Mouse (Mus musculus) limb, embryonic 13.5 days (tissue): Measurements from ENCODE around the gene Ppp4r3b. TPM values are rescaled to one million over a fixed set of nuclear protein-coding genes. Genes with fewer than 3 reads are reported as not detected.

Source experiments
- ATAC-seq: fragments of 200-750 bp; cut with Nextera tagmentation; 2 replicates; pipeline ENCODE4 v1.8.0; 2017; ENCODE audit warnings: low read depth, moderate number of reproducible peaks, moderate TSS enrichment; ENCODE audit not compliant: low FRiP score
- H3K27ac ChIP-seq: fragments of 300-500 bp; sonication (generic); 2 replicates; pipeline ENCODE4 v1.5.1; 2015; ENCODE audit warnings: inconsistent platforms, mild to moderate bottlenecking, moderate library complexity
- H3K27me3 ChIP-seq: fragments of 300-500 bp; sonication (generic); 2 replicates; pipeline ENCODE4 v1.6.1; 2015; ENCODE audit warnings: mild to moderate bottlenecking, inconsistent platforms
- H3K36me3 ChIP-seq: fragments of 300-500 bp; sonication (generic); 2 replicates; pipeline ENCODE4 v1.6.1; 2015; ENCODE audit warnings: inconsistent platforms, mild to moderate bottlenecking, moderate library complexity
- H3K4me1 ChIP-seq: fragments of 300-500 bp; sonication (generic); 2 replicates; pipeline ENCODE4 v1.6.1; 2015; ENCODE audit warnings: inconsistent platforms
- H3K4me2 ChIP-seq: fragments of 300-500 bp; sonication (generic); replicated peaks from 2 replicates; pipeline ENCODE4 v1.6.1; 2015; ENCODE audit warnings: inconsistent platforms, mild to moderate bottlenecking, moderate library complexity
- H3K4me3 ChIP-seq: fragments of 300-500 bp; sonication (generic); 2 replicates; pipeline ENCODE4 v1.5.1; 2015; ENCODE audit warnings: moderate library complexity, mild to moderate bottlenecking, inconsistent platforms
- H3K9ac ChIP-seq: fragments of 300-500 bp; sonication (generic); 2 replicates; pipeline ENCODE4 v1.6.1; 2015; ENCODE audit warnings: mild to moderate bottlenecking, inconsistent platforms
- H3K9me3 ChIP-seq: fragments of 300-500 bp; sonication (generic); 2 replicates; pipeline ENCODE4 v1.6.1; 2016; ENCODE audit warnings: inconsistent platforms
- WGBS: fragments of 180-500 bp; shearing (Covaris S2); methylation state at CpG from one replicate; pipeline ENCODE4 v1.1.7; 2015; 5-methylcytosine and 5-hydroxymethylcytosine counted together
- polyA plus RNA-seq: library from polyadenylated mRNA; unstranded; fragments of >200 nt; fragmentation: Nextera tagmentation; extraction: Ambion mirVana; gene quantifications from 2 replicates; pipeline ENCODE4 v1.2.1, GENCODE M21; 2015

The Ppp4r3b gene
- polyA plus RNA-seq = 101 and 104 TPM in 2 replicates

DNA sequence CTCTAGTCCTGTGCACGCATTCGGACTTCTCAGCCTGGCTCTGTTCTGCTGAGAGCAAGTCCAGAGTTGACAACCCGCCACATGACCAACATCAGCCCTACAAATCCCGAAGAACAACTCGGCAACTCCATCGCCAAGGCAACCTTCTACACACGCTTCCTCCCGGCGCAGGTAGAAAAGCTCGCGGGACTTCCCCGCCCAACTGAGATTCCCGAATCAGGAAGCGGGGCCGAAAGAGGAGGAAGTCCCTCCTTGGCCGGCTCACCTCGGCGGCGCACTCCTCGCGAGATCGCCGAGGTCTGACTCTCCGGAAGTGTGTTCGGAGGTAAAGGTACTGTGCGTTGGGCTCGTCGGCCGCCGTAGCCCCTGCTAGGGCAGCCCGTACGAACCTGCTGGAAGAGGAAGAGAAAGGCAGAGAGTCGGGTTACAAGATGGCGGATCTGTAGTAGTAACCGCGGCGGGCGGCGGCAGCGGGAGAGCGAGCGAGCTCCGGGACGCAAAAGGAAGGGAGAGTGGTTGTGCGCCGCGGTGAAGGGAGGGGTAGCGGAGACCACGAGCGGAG, at the start of gene Ppp4r3b:
Gene Ppp4r3b (plus strand): TSS at position 328 of the 562 bp plus-strand sequence.
- H3K9me3 ChIP-seq = no peaks in the 10 kb centered on the region
- H3K27ac ChIP-seq = peak within 1 kb of the TSS; percentile 97
- H3K9ac ChIP-seq = peak within 1 kb of the TSS; percentile 99
- peaks cover 12% of the 10 kb centered on the region for H3K4me1 ChIP-seq
- H3K4me3 ChIP-seq = peak within 1 kb of the TSS; percentile 96
- no peaks in the 10 kb centered on the region for H3K36me3 ChIP-seq
- peak within 1 kb of the TSS; percentile 92 for H3K4me2 ChIP-seq
- WGBS = under 1% methylated on average over 50 of the region's 50 CpGs
- H3K27me3 ChIP-seq = no peaks in the 10 kb centered on the region
- ATAC-seq = peak; percentile 96

DNA sequence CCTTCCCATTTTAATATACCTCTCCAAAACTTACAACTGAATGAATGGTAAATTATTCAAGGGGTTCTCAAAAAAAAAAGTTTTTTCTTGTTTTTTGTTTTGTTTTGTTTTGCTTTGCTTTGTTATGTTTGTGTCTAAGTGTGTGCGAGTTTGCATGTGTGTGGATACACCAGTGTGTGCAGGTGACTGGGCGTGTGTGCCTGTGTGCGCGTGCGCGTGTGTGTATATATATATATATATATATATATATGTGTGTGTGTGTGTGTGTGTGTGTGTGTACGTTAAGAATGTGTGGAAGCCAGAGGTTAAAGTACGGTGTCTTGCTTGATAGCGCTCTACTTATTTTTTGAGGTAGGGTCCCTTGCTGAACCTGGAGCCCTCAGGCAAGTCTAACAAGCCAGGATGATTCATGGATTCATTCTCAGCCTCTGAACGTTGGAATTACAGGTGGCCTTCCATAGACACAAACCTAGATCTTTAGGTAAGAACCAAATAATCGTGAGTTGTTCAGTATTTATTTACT, 42.8 kb upstream of the Ppp4r3b start:
- ATAC-seq = peak; percentile 57
- no peak overlapping the region for H3K27ac ChIP-seq

DNA sequence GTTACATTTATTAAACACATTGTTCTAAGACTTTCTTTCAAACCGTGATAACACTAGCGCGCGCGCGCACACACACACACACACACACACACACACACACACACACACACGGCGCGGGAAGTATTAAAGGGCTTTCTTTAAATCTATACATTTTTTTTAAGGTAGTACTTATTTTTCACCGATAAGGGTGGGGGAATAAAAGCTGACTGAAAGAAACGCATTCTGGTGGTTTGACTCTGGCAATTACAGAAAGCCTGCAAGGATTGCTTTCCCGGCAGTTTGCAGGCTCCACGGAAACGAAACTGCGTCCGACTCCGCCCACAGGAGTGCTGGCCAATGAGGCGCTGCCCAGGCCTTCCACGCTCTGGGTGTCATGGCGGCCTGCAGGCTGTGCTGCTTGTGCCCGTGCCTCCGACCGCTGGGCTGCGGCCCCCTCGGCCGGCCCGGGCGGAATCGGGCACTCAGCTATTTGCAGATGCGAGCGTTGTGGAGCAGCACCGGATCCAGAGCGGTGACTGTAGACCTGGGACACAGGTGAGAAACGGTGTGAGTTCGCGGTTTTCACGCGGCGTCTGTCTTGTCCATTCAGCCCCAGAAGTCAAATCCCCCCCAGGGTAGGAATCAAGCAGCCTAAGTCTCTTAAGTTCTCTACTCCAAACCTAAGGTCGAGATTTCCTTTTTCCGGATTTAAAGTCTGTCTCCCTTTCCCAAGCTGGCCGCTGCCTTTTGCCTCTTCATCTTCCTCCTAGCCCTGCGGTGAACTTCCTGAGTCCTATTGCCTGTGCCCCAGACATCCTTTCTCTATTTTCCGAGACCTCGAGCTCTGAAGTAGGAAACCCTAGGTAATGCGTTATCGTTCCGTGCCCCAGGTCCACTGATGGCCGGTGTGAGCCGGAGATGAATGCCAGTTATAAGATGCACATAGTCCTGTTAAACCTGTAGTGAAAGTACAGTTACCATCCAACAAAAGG, 42.0 kb upstream of the Ppp4r3b start, which contains the start of gene Pnpt1:
Gene Pnpt1 (plus strand): TSS at position 360 of the 971 bp plus-strand sequence.
- Histone ChIP-seq H3K4me1 (0 out of 2 replicates have a peak, but pooled peaks cover 3% of the 10 kb centered on the region), H3K4me3 (peak within 1 kb of the TSS; percentile 70), H3K36me3 (peaks cover 17% of the 10 kb centered on the region), H3K4me2 (peak within 1 kb of the TSS; percentile 63), H3K9ac (peak within 1 kb of the TSS; percentile 77), H3K27ac (peak within 1 kb of the TSS; percentile 4; the same call in 1 of the 2 replicates), H3K9me3 (no peaks in the 10 kb centered on the region), H3K27me3 (no peaks in the 10 kb centered on the region)
- peak; percentile 100 for ATAC-seq
- WGBS = 4% methylated on average over 50 of the region's 50 CpGs

More for the DNA sequence above, 42.8 kb upstream of the Ppp4r3b start:
- Histone ChIP-seq H3K4me2 (peak overlapping the region; percentile 63), H3K36me3 (peaks cover 14% of the 10 kb centered on the region), H3K9me3 (no peaks in the 10 kb centered on the region), H3K4me3 (peak overlapping the region; percentile 70), H3K9ac (peak overlapping the region; percentile 77), H3K27me3 (no peaks in the 10 kb centered on the region), H3K4me1 (0 out of 2 replicates have a peak, but pooled peaks cover 3% of the 10 kb centered on the region)
- WGBS = 66% methylated on average over 11 of the region's 11 CpGs

DNA sequence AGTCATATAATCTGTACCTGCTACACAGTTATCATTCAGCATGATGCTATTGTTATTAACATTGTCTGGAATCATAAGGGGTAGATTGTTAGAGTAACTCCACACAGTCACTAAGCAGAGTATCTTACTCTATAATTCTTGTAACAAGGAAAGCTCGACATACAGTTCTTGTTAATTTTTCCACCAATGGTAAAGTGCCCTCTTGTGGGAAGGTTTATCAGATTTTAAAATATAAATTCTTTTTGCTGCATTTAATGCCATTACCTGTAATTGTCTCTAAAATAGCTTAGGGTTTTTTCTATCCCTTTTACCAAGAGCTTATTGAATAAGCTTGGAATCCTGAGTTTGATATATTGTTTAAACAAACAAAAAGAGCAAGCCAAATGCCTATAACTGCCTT, 32.0 kb upstream of the Ppp4r3b start:
- whole genome bisulfite sequencing = 43% methylated on average over 1 of the region's 1 CpGs
- peaks cover 46% of the 10 kb centered on the region for H3K36me3 ChIP-seq
- ATAC-seq = no peak
- H3K4me1 ChIP-seq = no peaks in the 10 kb centered on the region
- no peaks in the 10 kb centered on the region for H3K9me3 ChIP-seq
- H3K27me3 ChIP-seq = no peaks in the 10 kb centered on the region
- H3K4me2 ChIP-seq = no peak overlapping the region
- H3K27ac ChIP-seq = no peak overlapping the region
- H3K4me3 ChIP-seq = no peak overlapping the region
- H3K9ac ChIP-seq = no peak overlapping the region

DNA sequence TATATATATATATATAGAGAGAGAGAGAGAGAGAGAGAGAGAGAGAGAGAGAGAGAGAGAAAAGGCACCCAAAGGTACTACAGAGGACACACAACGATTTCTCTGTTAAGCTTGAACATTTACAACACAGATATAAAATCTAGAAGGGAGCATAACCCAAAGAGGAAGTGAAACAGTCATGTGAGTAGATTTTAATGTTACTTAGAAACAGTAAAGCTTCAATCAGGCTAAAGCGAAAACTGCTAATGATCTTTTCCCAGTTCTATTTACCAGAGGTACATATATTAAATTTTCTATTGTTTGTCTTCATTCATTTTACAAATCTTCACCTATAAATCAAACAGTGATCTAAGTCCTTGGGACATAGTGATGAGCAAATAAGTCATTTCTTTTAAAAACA, 23.8 kb upstream of the Ppp4r3b start:
- Histone ChIP-seq H3K4me2 (no peak overlapping the region), H3K27me3 (no peaks in the 10 kb centered on the region), H3K27ac (no peak overlapping the region), H3K36me3 (peaks cover 60% of the 10 kb centered on the region), H3K9me3 (no peaks in the 10 kb centered on the region), H3K9ac (no peak overlapping the region), H3K4me3 (no peak overlapping the region), H3K4me1 (no peaks in the 10 kb centered on the region)
- WGBS = 92% methylated on average over 2 of the region's 2 CpGs
- no peak for ATAC-seq

DNA sequence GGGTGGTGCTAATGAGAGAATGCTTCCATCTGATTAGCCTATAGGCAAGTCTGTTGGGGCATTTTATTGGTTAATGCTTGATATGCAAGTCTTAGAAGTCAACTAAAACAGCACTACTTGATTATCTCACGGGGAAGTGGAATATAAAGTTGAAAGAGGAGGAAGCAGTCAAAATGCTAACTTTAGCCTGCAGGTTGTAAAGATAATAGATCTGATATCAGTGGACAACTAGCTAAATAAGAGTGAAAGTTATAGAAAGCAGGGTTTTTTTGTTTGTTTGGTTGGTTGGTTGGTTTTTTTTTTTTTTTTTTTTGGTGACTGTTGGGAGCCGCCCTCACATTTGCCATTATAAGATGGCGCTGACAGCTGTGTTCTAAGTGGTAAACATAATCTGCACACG, 9.1 kb upstream of the Ppp4r3b start:
- Histone ChIP-seq H3K27ac (no peak overlapping the region), H3K9ac (no peak overlapping the region), H3K9me3 (no peaks in the 10 kb centered on the region), H3K4me2 (no peak overlapping the region), H3K4me1 (no peaks in the 10 kb centered on the region), H3K36me3 (peaks cover 26% of the 10 kb centered on the region), H3K4me3 (no peak overlapping the region), H3K27me3 (no peaks in the 10 kb centered on the region)
- 83% methylated on average over 4 of the region's 4 CpGs for WGBS
- ATAC-seq = no peak

DNA sequence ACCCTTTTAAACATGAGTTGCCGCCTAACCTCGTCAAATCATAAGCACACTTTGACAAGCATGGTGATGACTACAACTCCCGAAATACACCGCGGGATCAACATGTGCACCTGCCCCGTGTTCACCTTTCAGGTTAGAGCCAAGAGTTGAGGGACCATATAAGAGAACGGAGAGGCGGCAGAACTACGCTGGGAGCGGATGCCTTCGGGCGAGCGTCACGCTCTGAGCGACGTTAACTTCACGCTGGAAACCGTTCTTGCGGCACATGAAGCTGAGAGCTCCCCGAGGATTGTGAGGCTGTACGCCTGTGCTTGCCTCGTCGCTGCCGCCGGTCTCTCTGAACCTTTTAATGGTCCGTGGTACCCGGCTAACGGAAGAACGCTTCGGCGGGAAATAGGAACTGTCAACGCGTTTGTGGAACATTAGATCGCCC, 715 bp upstream of the Ppp4r3b start:
- H3K4me3 ChIP-seq = peak overlapping the region; percentile 96
- no peaks in the 10 kb centered on the region for H3K36me3 ChIP-seq
- H3K27ac ChIP-seq = peak overlapping the region; percentile 77
- H3K4me2 ChIP-seq = peak overlapping the region; percentile 92
- WGBS = under 1% methylated on average over 34 of the region's 34 CpGs
- H3K9me3 ChIP-seq = no peaks in the 10 kb centered on the region
- H3K9ac ChIP-seq = peak overlapping the region; percentile 74
- peak; percentile 6 for ATAC-seq
- H3K27me3 ChIP-seq = no peaks in the 10 kb centered on the region
- peaks cover 12% of the 10 kb centered on the region for H3K4me1 ChIP-seq

DNA sequence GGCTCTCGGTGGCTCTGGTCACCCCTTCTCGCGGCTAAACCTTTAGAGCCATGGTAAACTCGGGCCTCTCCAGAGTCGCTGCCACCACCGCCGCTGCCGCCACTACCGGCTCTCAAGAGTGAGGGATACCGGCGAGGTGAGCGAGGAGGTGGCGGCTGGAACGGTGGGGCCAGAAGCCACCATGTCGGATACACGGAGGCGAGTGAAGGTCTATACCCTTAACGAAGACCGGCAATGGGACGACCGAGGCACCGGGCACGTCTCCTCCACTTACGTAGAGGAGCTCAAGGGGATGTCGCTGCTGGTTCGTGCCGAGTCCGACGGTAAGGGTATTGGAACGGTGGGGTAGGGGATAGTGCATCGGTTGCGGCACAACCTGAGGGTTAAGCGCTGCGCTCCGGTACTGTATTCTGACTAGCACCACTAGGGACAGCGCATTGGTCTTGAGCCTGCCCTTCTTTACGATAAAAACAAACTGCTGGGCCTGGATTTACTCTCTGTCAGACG, 488 bp downstream of the Ppp4r3b start:
- H3K27ac ChIP-seq = peak overlapping the region; percentile 97
- H3K4me1 ChIP-seq = peaks cover 12% of the 10 kb centered on the region
- H3K9me3 ChIP-seq = no peaks in the 10 kb centered on the region
- H3K4me3 ChIP-seq = peak overlapping the region; percentile 96
- under 1% methylated on average over 38 of the region's 38 CpGs for WGBS
- peak overlapping the region; percentile 77 for H3K4me2 ChIP-seq
- no peaks in the 10 kb centered on the region for H3K27me3 ChIP-seq
- ATAC-seq = peak; percentile 59
- no peaks in the 10 kb centered on the region for H3K36me3 ChIP-seq
- H3K9ac ChIP-seq = peak overlapping the region; percentile 99

DNA sequence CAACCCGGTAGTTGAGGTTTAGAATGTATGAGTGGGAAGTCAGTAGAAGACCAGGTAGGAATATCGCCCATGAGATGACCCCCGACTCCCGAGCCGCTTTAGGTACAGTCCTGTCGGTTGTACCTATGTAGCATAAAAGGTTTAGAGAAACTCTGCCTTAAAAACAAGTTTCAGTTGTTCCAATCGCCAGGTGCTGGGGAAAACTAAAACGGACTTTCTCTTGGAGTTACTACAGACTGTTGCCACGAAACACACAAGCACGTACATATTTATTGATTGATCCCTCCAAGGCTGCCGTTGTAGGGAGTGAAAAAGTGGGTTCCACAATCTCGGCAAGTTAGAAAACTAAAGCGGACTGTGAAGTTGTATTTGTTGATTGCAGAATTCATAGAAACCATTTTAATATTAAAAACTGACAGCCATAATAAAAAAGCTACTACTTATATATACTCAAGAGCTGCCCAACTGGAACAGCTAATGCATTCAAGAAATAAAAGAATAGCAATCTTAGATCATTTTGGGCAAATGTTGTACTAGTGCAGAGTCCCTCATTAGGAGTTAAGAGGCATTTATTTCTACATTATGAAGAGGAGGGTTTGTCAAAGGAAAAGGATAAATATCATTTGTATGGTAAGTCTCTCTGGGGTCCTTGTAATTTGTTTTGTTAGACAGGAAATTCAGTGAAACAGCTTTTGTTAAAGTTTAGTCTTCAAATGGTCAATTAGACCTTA, 1.2 kb downstream of the Ppp4r3b start:
- 5% methylated on average over 13 of the region's 13 CpGs for WGBS
- Histone ChIP-seq H3K4me3 (peak overlapping the region; percentile 96), H3K36me3 (0 out of 2 replicates have a peak, but pooled peaks cover under 1% of the 10 kb centered on the region), H3K4me2 (peak overlapping the region; percentile 77), H3K9ac (peak overlapping the region; percentile 99), H3K9me3 (no peaks in the 10 kb centered on the region), H3K4me1 (peaks cover 12% of the 10 kb centered on the region), H3K27me3 (no peaks in the 10 kb centered on the region), H3K27ac (peak overlapping the region; percentile 97; the same call in 1 of the 2 replicates)
- ATAC-seq = peak; percentile 11

DNA sequence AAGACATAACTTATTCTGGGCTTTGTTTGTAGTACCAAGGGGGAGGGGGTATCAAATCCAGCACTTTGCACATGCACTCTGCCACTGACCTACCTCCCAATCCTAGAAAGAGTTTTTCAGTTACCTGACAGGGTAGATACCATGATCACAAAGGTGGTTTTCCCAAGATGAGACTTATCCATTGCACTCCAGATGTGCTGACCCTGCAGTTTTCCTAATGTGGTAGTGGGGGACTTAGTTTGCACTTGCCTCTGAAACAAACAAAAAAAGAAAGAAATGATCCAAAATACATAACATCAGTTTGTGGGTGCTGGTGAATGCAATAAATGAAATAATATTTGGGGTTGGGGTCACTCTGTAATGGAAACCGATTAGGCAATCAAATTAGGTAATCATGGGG, 6.6 kb downstream of the Ppp4r3b start:
- no peak for ATAC-seq
- Histone ChIP-seq H3K4me1 (no peaks in the 10 kb centered on the region), H3K4me2 (no peak overlapping the region), H3K4me3 (no peak overlapping the region), H3K36me3 (peaks cover 22% of the 10 kb centered on the region), H3K9ac (no peak overlapping the region), H3K9me3 (no peaks in the 10 kb centered on the region), H3K27ac (no peak overlapping the region), H3K27me3 (no peaks in the 10 kb centered on the region)
- 92% methylated on average over 1 of the region's 1 CpGs for WGBS

DNA sequence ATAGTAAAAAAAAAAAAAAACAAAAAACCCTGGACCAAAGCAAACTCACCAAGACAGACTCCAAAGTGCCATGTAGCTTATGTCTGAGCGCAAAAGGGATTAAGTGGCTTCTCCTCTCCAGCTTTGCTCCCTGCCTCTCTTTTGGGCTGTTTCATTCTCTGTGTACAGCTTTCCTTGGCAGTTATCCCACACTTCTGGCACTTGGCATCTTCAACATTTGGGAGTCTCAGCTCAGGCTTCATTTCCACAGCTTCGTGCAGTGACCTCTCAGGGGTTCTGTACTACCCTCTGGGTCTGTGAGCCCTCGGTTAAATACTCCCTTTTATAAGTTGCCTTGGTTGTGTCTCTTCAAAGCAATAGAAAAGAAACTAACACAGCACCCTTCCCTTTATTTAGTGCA, 8.0 kb downstream of the Ppp4r3b start:
- WGBS = 88% methylated on average over 3 of the region's 3 CpGs

More for the DNA sequence above, 8.0 kb downstream of the Ppp4r3b start:
- H3K4me1 ChIP-seq = no peaks in the 10 kb centered on the region
- H3K9me3 ChIP-seq = no peaks in the 10 kb centered on the region
- H3K27me3 ChIP-seq = no peaks in the 10 kb centered on the region
- no peak overlapping the region for H3K27ac ChIP-seq
- peaks cover 34% of the 10 kb centered on the region for H3K36me3 ChIP-seq
- no peak overlapping the region for H3K9ac ChIP-seq
- no peak overlapping the region for H3K4me3 ChIP-seq
- ATAC-seq = no peak
- no peak overlapping the region for H3K4me2 ChIP-seq
